Mouse (Mus musculus): ENCODE data around the gene Esr2. TPM values are rescaled to one million over a fixed set of nuclear protein-coding genes. Genes with fewer than 3 reads are reported as not detected.

Esr2 gene
- polyA plus RNA-seq, 1 experiment from 2014 or later = 0.41 TPM

GRCm38 (mm10) chr12:76102621-76103020, 74.4 kb downstream of the Esr2 start:
- Histone ChIP-seq H3K27ac (replicated peaks) (no peak overlapping the region), H3K36me3 (peaks cover 98% of the 10 kb centered on the region), H3K4me1 (no peaks in the 10 kb centered on the region), H3K4me2 (replicated peaks) (no peak overlapping the region), H3K27me3 (no peaks in the 10 kb centered on the region), H3K9me3 (no peaks in the 10 kb centered on the region), H3K9ac (replicated peaks) (no peak overlapping the region), H3K4me3 (no peak overlapping the region)
- ATAC-seq (ENCODE audit: low FRiP score, low read depth) = no peak
- WGBS = 96% methylated on average over 12 of the region's 12 CpGs

- H3K27me3 ChIP-seq = no peaks in the 10 kb centered on the region
- H3K4me2 ChIP-seq (replicated peaks) = no peak overlapping the region
- no peak overlapping the region for H3K27ac ChIP-seq (replicated peaks)
- H3K9ac ChIP-seq (replicated peaks) = no peak overlapping the region
- H3K36me3 ChIP-seq = peaks cover 83% of the 10 kb centered on the region
- H3K4me3 ChIP-seq = no peak overlapping the region
- WGBS = 76% methylated on average over 30 of the region's 30 CpGs
- no peaks in the 10 kb centered on the region for H3K4me1 ChIP-seq
- ATAC-seq (ENCODE audit: low FRiP score, low read depth) = no peak
- no peaks in the 10 kb centered on the region for H3K9me3 ChIP-seq
Measured at GRCm38 (mm10) chr12:76095117-76096035, 81.7 kb downstream of the Esr2 start.

- no peak for ATAC-seq (ENCODE audit: low FRiP score, low read depth)
- H3K27me3 ChIP-seq = no peaks in the 10 kb centered on the region
- no peak overlapping the region for H3K27ac ChIP-seq (replicated peaks)
- WGBS = 93% methylated on average over 15 of the region's 15 CpGs
- no peak overlapping the region for H3K4me2 ChIP-seq (replicated peaks)
- peaks cover 75% of the 10 kb centered on the region for H3K36me3 ChIP-seq
- no peaks in the 10 kb centered on the region for H3K4me1 ChIP-seq
- no peaks in the 10 kb centered on the region for H3K9me3 ChIP-seq
- H3K4me3 ChIP-seq = no peak overlapping the region
- H3K9ac ChIP-seq (replicated peaks) = no peak overlapping the region
Measured at GRCm38 (mm10) chr12:76093613-76094588, 83.2 kb downstream of the Esr2 start.

DNA sequence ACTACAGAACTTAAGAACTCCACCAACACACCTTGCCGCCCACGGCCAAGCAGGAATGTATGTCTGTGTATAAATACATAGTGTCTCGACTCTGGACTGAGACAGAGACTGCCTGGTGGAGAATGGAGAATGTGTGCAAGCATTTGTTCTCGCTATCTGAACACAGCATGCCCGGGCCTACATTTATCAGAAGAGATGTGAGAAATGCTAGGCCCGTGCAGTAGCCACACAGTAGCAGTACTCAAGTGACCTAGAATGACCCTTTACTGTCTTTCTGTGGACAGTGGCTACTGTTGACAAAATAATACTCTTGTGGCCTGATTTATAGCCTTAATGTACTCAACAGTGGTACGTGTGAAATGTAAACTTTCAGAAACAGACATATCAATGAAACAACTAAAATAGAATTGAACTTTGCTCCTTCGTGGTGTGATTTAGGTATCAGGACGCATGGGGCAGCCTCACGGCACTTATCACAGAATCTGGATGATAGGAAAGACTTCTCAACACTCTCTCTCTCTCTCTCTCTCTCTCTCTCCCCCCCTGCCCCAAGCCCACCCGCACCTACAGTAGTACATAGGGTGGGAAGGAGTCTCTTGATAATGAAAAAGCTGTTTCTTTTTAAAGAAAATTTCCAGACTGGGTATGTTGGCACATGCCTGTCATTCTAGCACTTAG, 84.1 kb downstream of the Esr2 start:
- no peak overlapping the region for H3K27ac ChIP-seq (replicated peaks)
- H3K9ac ChIP-seq (replicated peaks) = no peak overlapping the region
- no peak for ATAC-seq (ENCODE audit: low FRiP score, low read depth)
- no peaks in the 10 kb centered on the region for H3K4me1 ChIP-seq
- H3K4me2 ChIP-seq (replicated peaks) = no peak overlapping the region
- H3K9me3 ChIP-seq = no peaks in the 10 kb centered on the region
- H3K36me3 ChIP-seq = peaks cover 71% of the 10 kb centered on the region
- H3K4me3 ChIP-seq = no peak overlapping the region
- H3K27me3 ChIP-seq = no peaks in the 10 kb centered on the region
- 94% methylated on average over 11 of the region's 11 CpGs for WGBS

GRCm38 (mm10) chr12:76087025-76087424, 90.0 kb downstream of the Esr2 start:
- Histone ChIP-seq H3K9me3 (no peaks in the 10 kb centered on the region), H3K4me3 (no peak overlapping the region), H3K36me3 (peaks cover 27% of the 10 kb centered on the region), H3K4me2 (replicated peaks) (no peak overlapping the region), H3K4me1 (no peaks in the 10 kb centered on the region), H3K27ac (replicated peaks) (no peak overlapping the region), H3K27me3 (no peaks in the 10 kb centered on the region), H3K9ac (replicated peaks) (no peak overlapping the region)
- ATAC-seq (ENCODE audit: low FRiP score, low read depth) = no peak
- WGBS = 86% methylated on average over 13 of the region's 13 CpGs

- H3K4me1 ChIP-seq = peaks cover 7% of the 10 kb centered on the region
- H3K9me3 ChIP-seq = no peaks in the 10 kb centered on the region
- H3K36me3 ChIP-seq = peaks cover 27% of the 10 kb centered on the region
- no peak for ATAC-seq (ENCODE audit: low FRiP score, low read depth)
- WGBS = 76% methylated on average over 15 of the region's 15 CpGs
- no peak overlapping the region for H3K4me2 ChIP-seq (replicated peaks)
- no peak overlapping the region for H3K27ac ChIP-seq (replicated peaks)
- no peak overlapping the region for H3K9ac ChIP-seq (replicated peaks)
- no peaks in the 10 kb centered on the region for H3K27me3 ChIP-seq
- no peak overlapping the region for H3K4me3 ChIP-seq
Measured at GRCm38 (mm10) chr12:76085956-76086905, 90.8 kb downstream of the Esr2 start.

- Histone ChIP-seq H3K4me1 (peaks cover 13% of the 10 kb centered on the region), H3K27ac (replicated peaks) (no peak overlapping the region), H3K9ac (replicated peaks) (no peak overlapping the region), H3K4me3 (no peak overlapping the region), H3K36me3 (peaks cover 17% of the 10 kb centered on the region), H3K4me2 (replicated peaks) (no peak overlapping the region), H3K27me3 (no peaks in the 10 kb centered on the region), H3K9me3 (no peaks in the 10 kb centered on the region)
- ATAC-seq (ENCODE audit: low FRiP score, low read depth) = no peak
- 87% methylated on average over 9 of the region's 9 CpGs for WGBS
Measured at GRCm38 (mm10) chr12:76085066-76085465, 92.0 kb downstream of the Esr2 start.

DNA sequence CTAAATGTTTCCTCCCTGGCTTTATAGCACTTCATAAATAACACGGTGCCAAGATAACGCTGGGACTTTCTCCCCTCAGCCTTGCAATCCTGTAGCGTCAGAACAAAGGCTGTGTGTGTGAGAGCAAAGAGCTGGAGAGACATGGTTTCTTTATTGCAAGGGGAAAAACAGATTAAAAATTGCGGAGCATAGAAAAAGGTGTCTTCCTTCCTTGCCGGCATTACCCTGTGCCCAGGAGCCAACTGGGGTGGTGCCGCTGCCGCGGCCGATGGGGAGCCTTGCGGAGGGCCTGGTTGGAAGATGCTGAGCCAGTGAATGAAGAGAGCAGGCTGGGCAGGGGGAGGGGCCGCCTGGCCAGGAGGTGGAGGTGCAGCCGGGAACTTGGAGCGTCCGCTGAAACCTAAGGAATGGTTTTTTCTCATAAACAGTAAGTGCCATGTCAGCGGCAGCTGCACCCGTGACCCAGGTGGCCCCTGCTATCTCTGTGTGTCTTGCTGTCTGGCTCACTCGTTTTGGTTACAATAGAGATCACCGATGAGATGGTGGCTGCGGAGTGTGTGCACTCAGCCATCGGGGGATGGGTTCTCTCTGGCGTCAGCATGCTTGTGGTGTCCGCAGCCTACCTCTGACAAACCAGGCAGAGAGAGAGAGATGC, 95.4 kb downstream of the Esr2 start:
- Histone ChIP-seq H3K27ac (replicated peaks) (peak overlapping the region; percentile 70), H3K36me3 (peaks cover 17% of the 10 kb centered on the region), H3K9me3 (no peaks in the 10 kb centered on the region), H3K4me1 (peaks cover 13% of the 10 kb centered on the region), H3K9ac (replicated peaks) (peak overlapping the region; percentile 50), H3K27me3 (no peaks in the 10 kb centered on the region), H3K4me3 (peak overlapping the region; percentile 39), H3K4me2 (replicated peaks) (peak overlapping the region; percentile 49)
- ATAC-seq (ENCODE audit: low FRiP score, low read depth) = peak; percentile 92
- 6% methylated on average over 22 of the region's 22 CpGs for WGBS

DNA sequence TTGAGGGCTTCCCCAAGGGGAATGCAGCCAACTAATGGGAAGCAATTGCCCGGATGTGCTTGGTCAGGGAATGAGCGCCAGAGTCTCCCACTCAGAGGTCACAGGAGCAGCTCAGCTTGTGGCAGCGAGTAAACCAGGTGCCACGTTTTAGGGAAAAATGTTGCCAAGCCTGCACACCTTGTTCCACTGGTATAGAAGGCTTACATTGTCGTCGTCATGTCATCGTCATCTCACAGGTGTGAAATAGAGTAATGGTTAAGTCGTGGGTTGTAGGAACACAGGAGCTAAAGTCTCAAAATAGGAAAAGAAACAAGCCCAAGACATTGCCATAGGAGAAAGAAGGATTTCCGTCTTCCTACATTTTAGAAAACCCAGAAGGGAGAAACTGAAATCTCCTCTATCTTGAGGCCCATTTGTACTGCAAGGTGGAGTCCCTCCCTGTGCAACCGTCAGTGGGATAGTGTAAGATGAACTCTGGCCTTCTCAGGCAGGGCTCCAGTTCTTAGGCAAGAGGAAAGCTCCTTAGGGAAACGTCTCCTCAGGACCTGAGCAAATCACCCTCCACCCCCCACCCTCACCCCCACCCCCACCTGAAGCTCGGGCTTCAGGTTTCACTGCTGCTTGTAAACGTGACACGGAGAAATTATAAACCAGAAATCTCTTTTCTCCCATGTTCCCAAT, 96.0 kb downstream of the Esr2 start:
- ATAC-seq (ENCODE audit: low FRiP score, low read depth) = peak; percentile 48; the same call in 1 of the 2 replicates
- peaks cover 13% of the 10 kb centered on the region for H3K4me1 ChIP-seq
- no peaks in the 10 kb centered on the region for H3K27me3 ChIP-seq
- WGBS = 50% methylated on average over 14 of the region's 14 CpGs
- peak overlapping the region; percentile 50 for H3K9ac ChIP-seq (replicated peaks)
- no peaks in the 10 kb centered on the region for H3K9me3 ChIP-seq
- H3K4me2 ChIP-seq (replicated peaks) = peak overlapping the region; percentile 49
- H3K27ac ChIP-seq (replicated peaks) = peak overlapping the region; percentile 70
- peak overlapping the region; percentile 39 for H3K4me3 ChIP-seq
- peaks cover 24% of the 10 kb centered on the region for H3K36me3 ChIP-seq

DNA sequence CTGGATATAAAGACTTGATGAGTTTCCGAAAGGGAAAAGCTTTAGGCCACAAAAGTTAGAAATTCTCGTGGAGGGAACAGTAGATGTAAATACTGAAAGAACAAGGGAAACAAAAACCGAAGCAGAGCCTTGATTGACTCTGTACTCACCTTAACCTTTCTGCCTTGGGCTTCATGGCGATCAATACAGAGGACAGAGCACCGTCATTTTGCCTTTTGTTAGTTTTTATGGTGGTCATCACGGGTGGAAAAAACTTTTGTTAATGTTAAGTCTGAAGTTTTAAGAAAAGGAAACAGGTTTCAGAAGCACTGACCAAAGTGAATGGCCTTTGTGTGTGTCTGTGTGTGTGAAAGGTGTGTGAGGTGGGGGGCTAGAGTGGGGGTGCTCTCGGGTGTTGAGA, 103.1 kb downstream of the Esr2 start:
- no peak overlapping the region for H3K4me3 ChIP-seq
- peak overlapping the region; percentile 19 for H3K4me2 ChIP-seq (replicated peaks)
- H3K36me3 ChIP-seq = peaks cover 42% of the 10 kb centered on the region
- no peak overlapping the region for H3K27ac ChIP-seq (replicated peaks)
- WGBS = 22% methylated on average over 7 of the region's 7 CpGs
- no peak for ATAC-seq (ENCODE audit: low FRiP score, low read depth)
- no peak overlapping the region for H3K9ac ChIP-seq (replicated peaks)
- no peaks in the 10 kb centered on the region for H3K9me3 ChIP-seq
- H3K4me1 ChIP-seq = peaks cover 23% of the 10 kb centered on the region
- no peaks in the 10 kb centered on the region for H3K27me3 ChIP-seq
